Mouse (Mus musculus) thymus, adult 2 months (tissue): ENCODE results near the gene Ddx42.

Experiments
- CTCF ChIP-seq: fragments of 200-500 bp; IDR thresholded peaks from 2 replicates; pipeline ENCODE4 v1.5.1; 2012; ENCODE audit warnings: mild to moderate bottlenecking, control low read depth, low read length, moderate library complexity, borderline replicate concordance; ENCODE audit not compliant: control insufficient read depth, poor library complexity, insufficient read depth; ENCODE audit errors: extremely low read depth
- POLR2A ChIP-seq: fragments of 200-500 bp; IDR thresholded peaks from 2 replicates; pipeline ENCODE4 v1.6.1; 2012; ENCODE audit warnings: mild to moderate bottlenecking, low read length, control low read depth, moderate library complexity; ENCODE audit not compliant: control insufficient read depth, poor library complexity, insufficient read depth; ENCODE audit errors: extremely low read depth

DNA sequence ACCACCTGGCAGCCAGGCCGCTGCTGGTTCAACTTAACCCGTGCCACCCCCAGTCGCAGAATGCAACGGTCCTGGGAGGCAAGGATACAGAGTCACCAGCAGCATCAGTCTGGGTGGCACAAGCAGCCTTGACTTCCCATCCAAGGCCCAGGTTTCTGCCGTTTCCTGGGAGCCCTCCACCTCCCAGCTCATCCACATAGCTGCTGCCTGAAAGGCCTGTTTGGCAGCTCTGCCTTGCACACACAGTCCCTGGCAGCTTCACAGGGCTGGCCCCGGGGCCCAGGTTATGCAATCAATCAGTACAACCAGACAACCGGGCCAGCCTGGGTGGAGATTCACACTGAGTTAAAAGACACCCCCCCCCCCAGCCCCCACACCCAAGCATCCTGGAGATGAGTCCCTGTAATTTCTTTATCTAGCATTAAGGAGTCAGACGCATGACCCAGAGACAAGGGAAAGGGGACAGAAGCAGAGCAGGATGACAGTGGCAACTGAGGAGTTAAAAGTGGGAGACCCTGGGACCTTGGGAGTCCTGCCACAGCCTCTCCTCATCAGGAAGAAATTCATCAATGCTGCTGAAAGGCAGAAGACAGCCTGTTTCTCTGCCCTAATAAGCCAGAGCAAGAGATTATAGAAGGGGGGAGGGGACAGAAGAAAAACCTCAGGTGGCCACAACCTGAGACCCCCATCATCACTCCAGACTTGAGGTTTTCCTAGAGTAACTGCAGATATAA lies 51.8 kb downstream of the Ddx42 start:
- TF ChIP-seq CTCF (no peak), POLR2A (no peak)
